Mouse (Mus musculus) liver, adult 2 months (tissue): ENCODE results near the gene Pan2. TPM values are rescaled to one million over a fixed set of nuclear protein-coding genes. Genes with fewer than 3 reads are reported as not detected.
"Not testable (repeated sequence)": the region's sequence is repeated elsewhere in the genome, so short reads cannot be mapped to it uniquely, and the experiment has no call there.

Experiments used
- DNase-seq: peaks from one replicate; pipeline ENCODE4 v3.0.0-alpha.2; 2011; ENCODE audit warnings: low read depth, low spot score; ENCODE audit errors: extremely low read depth
- H3K27ac ChIP-seq: fragments of 200-500 bp; replicated peaks from 2 replicates; pipeline ENCODE4 v1.5.1; 2012; ENCODE audit warnings: low read depth, mild to moderate bottlenecking, control low read depth, inconsistent platforms, low read length; ENCODE audit not compliant: insufficient read depth
- H3K27me3 ChIP-seq: fragments of 200-500 bp; 2 replicates; pipeline ENCODE4 v1.6.1; 2012; ENCODE audit warnings: mild to moderate bottlenecking, moderate library complexity, low read length, inconsistent platforms; ENCODE audit not compliant: control insufficient read depth, insufficient read depth
- H3K36me3 ChIP-seq: fragments of 200-500 bp; 2 replicates; pipeline ENCODE4 v1.6.1; 2012; ENCODE audit warnings: low read length, inconsistent platforms; ENCODE audit not compliant: control insufficient read depth, insufficient read depth
- H3K4me1 ChIP-seq: fragments of 200-500 bp; 2 replicates; pipeline ENCODE4 v1.6.1; 2011; ENCODE audit warnings: low read length; ENCODE audit not compliant: control insufficient read depth, insufficient read depth
- H3K4me3 ChIP-seq: fragments of 200-500 bp; 2 replicates; pipeline ENCODE4 v1.5.1; 2011; ENCODE audit warnings: low read depth, mild to moderate bottlenecking, control low read depth, low read length, moderate library complexity; ENCODE audit not compliant: insufficient read depth
- H3K79me2 ChIP-seq: fragments of 200-500 bp; 2 replicates; pipeline ENCODE4 v1.6.1; 2012; ENCODE audit warnings: inconsistent platforms, mild to moderate bottlenecking, low read length, moderate library complexity; ENCODE audit not compliant: control insufficient read depth, insufficient read depth
- H3K9ac ChIP-seq: fragments of 200-500 bp; 2 replicates; pipeline ENCODE4 v1.6.1; 2012; ENCODE audit warnings: low read depth, mild to moderate bottlenecking, control low read depth, inconsistent platforms, low read length
- CTCF ChIP-seq: fragments of 200-500 bp; IDR thresholded peaks from 2 replicates; pipeline ENCODE4 v1.5.1; 2011; ENCODE audit warnings: low read depth, low read length, control low read depth
- POLR2A ChIP-seq: fragments of 200-500 bp; IDR thresholded peaks from 2 replicates; pipeline ENCODE4 v1.6.1; 2011; ENCODE audit warnings: low read length, control low read depth; ENCODE audit not compliant: insufficient read depth; ENCODE audit errors: extremely low read depth
- WGBS: fragments of 180-500 bp; shearing (Covaris S2); methylation state at CpG from one replicate; pipeline ENCODE4 v1.1.7; 2018; 5-methylcytosine and 5-hydroxymethylcytosine counted together
- polyA plus RNA-seq: library from polyadenylated mRNA; depleted of rRNA; stranded (reverse); fragments of >200 nt; gene quantifications from 2 replicates; pipeline ENCODE4 v1.2.3, GENCODE M21; 2012
- total RNA-seq: library from RNA; depleted of rRNA; stranded (reverse); fragments of >200 nt; gene quantifications from 2 replicates; pipeline ENCODE4 v1.2.3, GENCODE M21; 2014

The Pan2 gene
- total and polyA plus RNA-seq, 2 experiments, result 9.1 to 20.3 TPM

GRCm38 (mm10) chr10:128280943-128281342 is 22.2 kb upstream of the Pan2 start:
- Histone ChIP-seq H3K27me3 (no peaks in the 10 kb centered on the region), H3K36me3 (peaks cover 81% of the 10 kb centered on the region), H3K9ac (no peak overlapping the region), H3K27ac (no peak overlapping the region), H3K79me2 (peaks cover 3% of the 10 kb centered on the region; the same call in 1 of the 2 replicates), H3K4me1 (no peaks in the 10 kb centered on the region; the same call in 1 of the 2 replicates), H3K4me3 (no peak overlapping the region)
- 86% methylated on average over 6 of the region's 6 CpGs for WGBS
- TF ChIP-seq POLR2A, result no peak
- TF ChIP-seq CTCF, result no peak
- no peak for DNase-seq

GRCm38 (mm10) chr10:128281682-128282081 is 21.5 kb upstream of the Pan2 start:
- Histone ChIP-seq H3K9ac (0 out of 2 replicates have a peak overlapping the region, but pooled peaks have one; percentile 19), H3K4me3 (no peak overlapping the region), H3K27ac (no peak overlapping the region), H3K79me2 (peaks cover under 1% of the 10 kb centered on the region; the same call in 1 of the 2 replicates), H3K36me3 (peaks cover 83% of the 10 kb centered on the region), H3K4me1 (no peaks in the 10 kb centered on the region; the same call in 1 of the 2 replicates), H3K27me3 (no peaks in the 10 kb centered on the region)
- no peak for TF ChIP-seq POLR2A
- TF ChIP-seq CTCF, result no peak
- WGBS, result 92% methylated on average over 14 of the region's 14 CpGs
- DNase-seq, result no peak

- no peak overlapping the region for H3K9ac ChIP-seq
- TF ChIP-seq POLR2A (no peak), CTCF (no peak)
- WGBS, result 53% methylated on average over 20 of the region's 20 CpGs
- peaks cover 83% of the 10 kb centered on the region for H3K36me3 ChIP-seq
- H3K79me2 ChIP-seq, result no peaks in the 10 kb centered on the region; the same call in 1 of the 2 replicates
- no peak overlapping the region for H3K4me3 ChIP-seq
- peak overlapping the region; percentile 43; the same call in 1 of the 2 replicates for H3K27ac ChIP-seq
- no peaks in the 10 kb centered on the region for H3K27me3 ChIP-seq
- no peaks in the 10 kb centered on the region; the same call in 1 of the 2 replicates for H3K4me1 ChIP-seq
- peak; percentile 62 for DNase-seq
Observed at GRCm38 (mm10) chr10:128282886-128283450, 20.2 kb upstream of the Pan2 start.

GRCm38 (mm10) chr10:128283604-128284579 is 19.2 kb upstream of the Pan2 start:
- Histone ChIP-seq H3K9ac (no peak overlapping the region), H3K27ac (no peak overlapping the region), H3K4me3 (no peak overlapping the region), H3K79me2 (no peaks in the 10 kb centered on the region; the same call in 1 of the 2 replicates), H3K27me3 (no peaks in the 10 kb centered on the region), H3K4me1 (no peaks in the 10 kb centered on the region; the same call in 1 of the 2 replicates), H3K36me3 (peaks cover 84% of the 10 kb centered on the region)
- TF ChIP-seq POLR2A (no peak), CTCF (peak; percentile 69)
- DNase-seq, result peak; percentile 32
- WGBS, result 65% methylated on average over 31 of the region's 31 CpGs

- not testable (repeated sequence) for DNase-seq, H3K4me1 ChIP-seq, H3K4me3 ChIP-seq, H3K27me3 ChIP-seq, H3K27ac ChIP-seq, H3K9ac ChIP-seq, H3K79me2 ChIP-seq
- 94% methylated on average over 1 of the region's 1 CpGs for WGBS
- peaks cover 69% of the 10 kb centered on the region for H3K36me3 ChIP-seq
Observed at GRCm38 (mm10) chr10:128290594-128290993, 12.5 kb upstream of the Pan2 start.
